Comparison of ENCODE assay signal across 15 mouse cellular contexts in the genomic region with DNA sequence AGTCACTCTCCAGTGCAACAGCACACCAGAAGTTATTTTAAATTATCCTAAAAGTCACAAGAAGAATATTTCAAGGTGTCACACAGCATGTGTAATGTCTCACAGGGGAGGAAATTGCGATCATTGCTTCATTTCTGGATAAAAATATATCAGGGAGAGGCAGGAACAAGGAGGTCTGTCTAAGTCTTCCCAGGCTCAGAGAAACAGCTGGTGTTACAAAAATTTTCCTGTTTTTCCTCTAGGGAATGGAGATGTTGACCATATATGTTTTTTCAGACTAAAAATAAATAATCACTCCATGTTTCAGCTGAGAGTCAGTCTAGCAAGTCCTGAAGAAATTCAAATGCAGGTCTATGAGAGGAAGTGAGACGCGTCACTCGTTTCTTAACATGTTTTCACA.
DNase-seq lines count a peak whose midpoint lies in the region; ATAC-seq lines count a peak whose summit lies in the region.
"Had no signal": no experiment of that assay in that cellular context is flagged by ENCODE, and none has a peak within 500 bp of the region (broad histone marks: within the 10 kb centered on the region; RNA-seq: fewer than 3 reads in every experiment).

No protein-coding gene starts in this region.

- no peaks in the 10 kb centered on the region for H3K36me3 ChIP-seq in heart, embryonic 11.5 days (ENCODE audit: control insufficient read depth, insufficient read depth, low read length)
- H3K36me3 ChIP-seq in kidney, embryonic 16.5 days (ENCODE audit: insufficient read depth, low read length): no peaks in the 10 kb centered on the region
- H3K36me3 ChIP-seq: embryonic facial prominence, embryonic 10.5 days; hindbrain, embryonic 15.5 days had no signal

- no peaks in the 10 kb centered on the region for H3K4me1 ChIP-seq in heart, embryonic 11.5 days (ENCODE audit: control insufficient read depth, insufficient read depth, low read length)
- H3K4me1 ChIP-seq in kidney, embryonic 16.5 days (ENCODE audit: insufficient read depth, low read length): no peaks in the 10 kb centered on the region
- H3K4me1 ChIP-seq: embryonic facial prominence, embryonic 10.5 days had no signal

- 72% methylated on average over 4 of the region's 4 CpGs for WGBS in heart, embryonic 11.5 days (ENCODE audit: insufficient replicate concordance)
- WGBS in kidney, embryonic 16.5 days: 52% methylated on average over 4 of the region's 4 CpGs

- H3K27me3 ChIP-seq in heart, embryonic 11.5 days (ENCODE audit: control insufficient read depth, insufficient read depth, low read length): no peaks in the 10 kb centered on the region
- H3K27me3 ChIP-seq in kidney, embryonic 16.5 days (ENCODE audit: insufficient read depth, low read length): no peaks in the 10 kb centered on the region
- H3K27me3 ChIP-seq: forebrain, embryonic 13.5 days; hindbrain, embryonic 15.5 days had no signal

- ATAC-seq in heart, embryonic 11.5 days (replicated peaks; ENCODE audit: insufficient number of reproducible peaks, low FRiP score, low TSS enrichment): no peak
- ATAC-seq in kidney, embryonic 16.5 days (ENCODE audit: low FRiP score, low TSS enrichment): 0 out of 2 replicates have a peak, but pooled peaks have one; percentile 19
- ATAC-seq: forebrain, embryonic 13.5 days; forebrain, postnatal 0 days had no signal

- H3K27ac ChIP-seq in heart, embryonic 11.5 days (ENCODE audit: low read depth, low read length): no peak overlapping the region
- peak overlapping the region; percentile 58; the same call in 1 of the 2 replicates for H3K27ac ChIP-seq in kidney, embryonic 16.5 days (ENCODE audit: low read length)
- H3K27ac ChIP-seq: embryonic facial prominence, embryonic 10.5 days; forebrain, embryonic 13.5 days; hindbrain, embryonic 15.5 days had no signal

- no peak overlapping the region for H3K9ac ChIP-seq in heart, embryonic 11.5 days (ENCODE audit: low read depth, low read length)
- H3K9ac ChIP-seq in kidney, embryonic 16.5 days (replicated peaks; ENCODE audit: low read length): no peak overlapping the region
- H3K9ac ChIP-seq: forebrain, embryonic 13.5 days; forebrain, postnatal 0 days; hindbrain, embryonic 15.5 days had no signal

- no peak overlapping the region for H3K4me3 ChIP-seq in heart, embryonic 11.5 days (ENCODE audit: low read depth, low read length)
- no peak overlapping the region for H3K4me3 ChIP-seq in kidney, embryonic 16.5 days (ENCODE audit: low read length)
- H3K4me3 ChIP-seq: embryonic facial prominence, embryonic 10.5 days; forebrain, embryonic 13.5 days; hindbrain, embryonic 15.5 days had no signal

- DNase-seq in heart, adult 9 months (ENCODE audit: low spot score in 2 of 2): peak; percentile 7 to 28
- DNase-seq in kidney, postnatal 10 days: no peak
- DNase-seq in skeletal muscle tissue, adult 2 months (ENCODE audit: low read depth, low spot score): peak; percentile 13
- DNase-seq in thymus, postnatal 36 days: no peak
- DNase-seq: adrenal gland, adult 2 months; adrenal gland, postnatal 25 days; cerebellum, adult 2 months; cerebellum, postnatal 10 days; forebrain, postnatal 0 days; gastrocnemius, postnatal 14 days had no signal

- no peak overlapping the region for H3K4me2 ChIP-seq in heart, embryonic 11.5 days
- no peak overlapping the region for H3K4me2 ChIP-seq in kidney, embryonic 16.5 days (replicated peaks; ENCODE audit: low read depth, low read length)
- H3K4me2 ChIP-seq: forebrain, embryonic 13.5 days; hindbrain, embryonic 15.5 days had no signal

- H3K9me3 ChIP-seq in heart, embryonic 11.5 days (replicated peaks; ENCODE audit: control insufficient read depth, low read length): no peaks in the 10 kb centered on the region
- H3K9me3 ChIP-seq in kidney, embryonic 16.5 days (ENCODE audit: low read length): no peaks in the 10 kb centered on the region
- H3K9me3 ChIP-seq: embryonic facial prominence, embryonic 10.5 days; forebrain, embryonic 13.5 days; hindbrain, embryonic 15.5 days had no signal

Comparison
In these comparisons a context has a peak if more than half of its experiments do, and no peak if none do; other contexts are left out.
1. DNase-seq: peak in heart, adult 9 months (2 of 2) and skeletal muscle tissue, adult 2 months (single experiment); none in kidney, postnatal 10 days (single experiment) and thymus, postnatal 36 days (0 of 2).